Mouse (Mus musculus) liver, adult (tissue): ENCODE measurements around the gene Vps4b.

ENCODE experiments used
- GATA4 ChIP-seq: IDR thresholded peaks from 2 replicates; pipeline ENCODE4 v1.6.1; 2014; ENCODE audit warnings: mild to moderate bottlenecking, low read length; ENCODE audit not compliant: insufficient replicate concordance

The Vps4b gene

DNA sequence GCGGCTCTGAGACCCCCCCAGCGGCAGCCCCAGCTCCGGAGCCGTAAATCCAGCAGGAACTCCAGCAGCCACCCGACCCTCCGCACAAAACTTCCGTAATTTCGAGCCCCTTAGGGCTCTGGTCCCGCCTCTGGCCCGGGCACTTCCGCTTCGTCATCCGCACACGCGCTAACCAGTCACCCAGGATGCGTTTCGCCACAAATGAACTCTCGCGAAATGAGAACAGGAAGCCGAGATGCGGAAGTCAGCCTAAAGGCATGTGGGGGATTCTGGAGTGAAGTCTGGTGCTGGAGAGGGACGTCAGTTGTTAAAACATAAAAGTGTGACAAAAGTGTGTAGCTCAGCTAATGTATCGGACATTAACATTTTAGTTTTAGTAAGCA is at the start of gene Vps4b:
Gene Vps4b (minus strand): TSS at position 187 of the 383 bp plus-strand sequence.
- no peak for TF ChIP-seq GATA4

DNA sequence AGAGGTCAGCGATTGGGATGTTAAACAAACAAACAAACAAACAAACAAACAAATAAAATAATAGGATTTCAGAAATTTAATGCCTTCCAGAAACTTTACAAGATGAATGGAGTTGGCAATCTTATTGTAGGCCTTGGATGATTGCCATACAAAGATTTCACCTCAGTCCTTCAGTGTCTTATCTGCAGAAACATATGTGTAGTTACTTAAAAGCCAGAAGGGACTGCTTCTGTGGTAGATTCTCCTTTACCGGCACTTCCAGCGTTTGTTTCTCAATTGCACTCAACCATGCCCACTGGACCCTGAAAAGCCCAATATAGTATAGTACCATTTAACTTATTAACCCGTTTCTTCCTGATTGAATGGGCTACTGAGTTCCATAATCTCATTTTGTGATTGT is 32.3 kb upstream of the Vps4b start:
- TF ChIP-seq GATA4: no peak

DNA sequence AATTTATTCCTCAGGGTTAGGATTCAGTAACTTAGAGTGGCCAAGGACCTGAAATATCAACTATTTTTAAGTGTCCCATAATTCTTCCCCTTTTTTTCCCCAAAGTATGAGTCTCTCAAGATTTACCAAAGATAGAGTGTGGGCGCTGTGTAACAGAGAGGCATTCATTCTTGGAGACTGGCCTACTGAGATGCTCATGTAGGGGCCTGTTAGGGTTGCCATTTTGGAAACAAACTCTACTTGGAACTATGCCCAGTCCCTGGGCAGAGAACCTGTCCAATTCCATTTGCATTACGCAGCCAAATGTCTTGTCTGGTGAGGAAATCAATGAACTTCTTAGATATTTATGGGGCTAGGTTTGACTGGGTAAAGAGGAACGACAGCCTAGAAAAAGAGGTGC is 25.8 kb upstream of the Vps4b start:
- TF ChIP-seq GATA4: no peak

DNA sequence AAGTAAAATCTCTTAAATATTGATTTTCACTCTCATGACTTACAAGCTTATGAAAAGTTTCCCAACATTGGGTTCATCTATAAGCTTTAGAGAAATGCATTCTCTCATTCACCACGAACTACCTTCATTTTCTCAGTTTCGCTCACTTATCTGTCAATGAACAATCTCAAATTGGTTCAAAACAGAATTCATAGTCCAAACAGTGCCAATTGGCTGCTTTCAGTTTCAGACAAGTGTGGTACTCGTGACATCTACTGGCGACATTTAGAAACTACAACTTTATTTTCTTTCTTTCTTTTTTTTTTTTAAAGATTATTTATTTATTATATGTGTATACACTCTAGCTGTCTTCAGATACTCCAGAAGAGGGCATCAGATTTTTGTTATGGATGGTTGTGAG is 21.8 kb upstream of the Vps4b start:
- TF ChIP-seq GATA4: no peak

DNA sequence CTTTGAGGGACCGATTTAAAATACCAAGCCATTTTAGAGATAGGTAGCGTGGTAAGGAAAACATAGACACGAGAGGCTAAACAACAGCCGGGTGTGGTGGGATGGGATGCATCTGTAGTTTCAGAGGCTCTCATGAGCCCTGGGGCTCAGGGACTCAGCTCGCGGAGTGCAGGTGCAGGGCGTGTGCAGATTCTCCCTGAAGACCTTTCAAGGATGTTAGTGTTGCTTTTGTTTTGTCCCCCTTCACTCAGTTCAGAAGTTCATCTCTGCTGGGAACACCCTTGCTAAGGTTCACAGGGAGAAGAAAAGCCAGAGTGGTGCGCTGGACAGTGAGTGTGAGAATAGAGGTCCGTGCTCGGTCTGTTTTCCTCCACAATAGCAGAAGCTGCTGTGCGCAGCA is 20.2 kb upstream of the Vps4b start:
- TF ChIP-seq GATA4: no peak

DNA sequence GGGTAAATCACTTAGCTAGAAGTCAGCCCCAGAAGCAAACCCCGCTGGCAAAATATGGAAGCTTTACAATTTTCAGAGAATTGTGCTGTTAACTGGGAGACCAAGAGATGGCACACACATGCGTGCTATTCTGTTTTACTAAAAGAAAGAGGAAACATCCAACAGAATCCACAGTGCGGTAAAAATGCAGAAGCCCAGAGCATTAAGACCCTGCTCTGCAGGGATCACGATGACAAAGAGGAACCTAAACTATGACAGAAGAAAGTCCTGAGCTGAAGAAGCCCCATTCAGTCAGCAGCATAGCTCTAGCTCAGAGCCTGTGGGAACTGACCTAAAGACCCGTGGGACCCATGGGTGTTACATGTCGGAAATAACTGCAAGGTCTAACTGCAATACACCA is 18.7 kb upstream of the Vps4b start:
- TF ChIP-seq GATA4: no peak

DNA sequence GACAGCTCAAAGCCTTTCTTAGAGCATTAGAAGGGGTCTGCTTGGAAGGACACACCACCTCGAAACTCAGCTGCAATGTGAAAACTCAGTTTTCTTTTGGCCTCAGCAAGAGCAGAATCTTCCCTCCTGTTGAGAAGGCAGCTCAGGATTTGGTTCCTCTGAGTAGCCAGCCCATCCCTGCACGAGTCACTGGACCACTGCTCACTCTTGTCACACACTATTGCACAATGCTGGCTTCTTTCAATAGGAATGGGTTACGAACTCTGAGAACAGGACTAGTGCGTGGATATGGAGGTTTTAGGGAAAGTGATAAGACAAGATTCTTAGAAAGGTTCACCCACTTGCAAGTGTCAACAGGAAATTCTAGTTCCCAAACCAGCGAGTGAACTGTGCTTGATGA is 18.3 kb upstream of the Vps4b start:
- TF ChIP-seq GATA4: no peak

DNA sequence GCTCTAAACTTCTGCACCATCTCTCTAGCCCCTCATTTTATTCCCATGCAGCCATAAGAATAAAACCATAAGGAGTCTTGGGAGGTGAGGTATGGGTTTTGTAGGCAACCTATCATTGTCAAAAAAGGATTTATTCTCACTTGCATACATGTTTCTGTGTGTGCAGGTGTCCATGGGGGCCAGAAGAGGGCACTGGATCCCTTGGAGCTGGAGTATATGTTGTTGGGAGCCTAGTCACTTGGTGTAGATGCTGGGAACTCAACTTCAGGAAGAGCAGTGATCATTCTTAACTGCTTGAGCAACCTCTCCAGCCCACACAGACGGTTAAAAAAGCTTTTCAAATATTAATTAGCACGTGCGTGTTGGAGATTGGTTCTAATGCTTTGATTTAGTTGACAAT is 3.4 kb upstream of the Vps4b start:
- TF ChIP-seq GATA4: no peak

DNA sequence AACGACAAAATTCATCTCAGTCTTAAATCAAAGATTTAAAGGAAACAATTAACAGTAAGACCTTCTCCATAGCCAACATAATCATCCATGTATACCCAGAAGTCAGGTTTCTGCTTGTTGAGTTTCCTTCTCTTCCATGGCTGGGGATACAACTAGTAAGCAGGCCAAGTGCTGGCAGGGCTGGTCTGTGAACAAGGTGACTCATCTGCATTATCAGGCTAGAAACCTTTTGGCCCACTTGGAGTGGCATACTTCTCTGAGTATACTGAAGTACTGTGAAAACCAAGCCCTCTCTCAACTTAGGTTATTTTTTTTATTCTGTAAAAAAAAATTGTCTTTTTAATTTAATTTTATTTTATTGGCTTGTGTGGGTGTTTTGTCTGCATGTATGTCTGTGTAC is 2.9 kb upstream of the Vps4b start:
- TF ChIP-seq GATA4: no peak

DNA sequence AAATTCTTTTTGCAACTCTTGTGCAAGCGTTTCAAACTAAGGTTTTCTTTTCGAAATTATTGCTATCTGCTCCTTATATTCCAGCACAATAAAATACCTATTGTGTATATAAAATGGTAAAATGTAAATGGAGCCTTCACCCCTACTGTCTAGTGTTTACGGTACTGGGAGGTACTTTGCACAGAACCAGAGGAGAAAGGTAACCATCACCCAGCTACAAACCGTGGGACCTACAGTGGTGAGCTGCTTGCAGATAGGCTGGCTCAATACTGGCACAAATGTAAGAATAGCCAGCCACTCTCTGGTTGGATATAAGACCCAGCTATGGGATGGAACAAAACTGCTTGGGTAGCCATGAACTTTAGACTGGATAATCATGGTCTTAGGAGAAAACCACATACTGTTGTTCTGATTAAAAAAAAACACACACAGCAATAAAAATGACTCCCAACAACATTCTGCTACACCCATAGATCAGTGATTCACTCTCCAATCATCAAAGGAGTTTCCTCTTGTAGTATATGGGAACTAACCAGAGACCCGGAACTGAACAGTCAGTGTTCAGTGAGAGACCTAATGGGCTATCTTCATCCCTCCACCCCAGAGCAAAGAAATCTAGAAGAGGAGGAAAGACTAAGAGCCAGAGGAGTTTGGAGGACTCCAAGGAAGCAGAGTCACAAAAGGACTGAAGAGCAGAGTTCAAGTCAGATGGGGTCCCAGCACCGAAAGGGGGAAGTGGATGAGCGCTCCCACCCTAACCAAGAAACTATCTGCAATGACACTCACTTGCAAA is 655 bp upstream of the Vps4b start:
- TF ChIP-seq GATA4: no peak

DNA sequence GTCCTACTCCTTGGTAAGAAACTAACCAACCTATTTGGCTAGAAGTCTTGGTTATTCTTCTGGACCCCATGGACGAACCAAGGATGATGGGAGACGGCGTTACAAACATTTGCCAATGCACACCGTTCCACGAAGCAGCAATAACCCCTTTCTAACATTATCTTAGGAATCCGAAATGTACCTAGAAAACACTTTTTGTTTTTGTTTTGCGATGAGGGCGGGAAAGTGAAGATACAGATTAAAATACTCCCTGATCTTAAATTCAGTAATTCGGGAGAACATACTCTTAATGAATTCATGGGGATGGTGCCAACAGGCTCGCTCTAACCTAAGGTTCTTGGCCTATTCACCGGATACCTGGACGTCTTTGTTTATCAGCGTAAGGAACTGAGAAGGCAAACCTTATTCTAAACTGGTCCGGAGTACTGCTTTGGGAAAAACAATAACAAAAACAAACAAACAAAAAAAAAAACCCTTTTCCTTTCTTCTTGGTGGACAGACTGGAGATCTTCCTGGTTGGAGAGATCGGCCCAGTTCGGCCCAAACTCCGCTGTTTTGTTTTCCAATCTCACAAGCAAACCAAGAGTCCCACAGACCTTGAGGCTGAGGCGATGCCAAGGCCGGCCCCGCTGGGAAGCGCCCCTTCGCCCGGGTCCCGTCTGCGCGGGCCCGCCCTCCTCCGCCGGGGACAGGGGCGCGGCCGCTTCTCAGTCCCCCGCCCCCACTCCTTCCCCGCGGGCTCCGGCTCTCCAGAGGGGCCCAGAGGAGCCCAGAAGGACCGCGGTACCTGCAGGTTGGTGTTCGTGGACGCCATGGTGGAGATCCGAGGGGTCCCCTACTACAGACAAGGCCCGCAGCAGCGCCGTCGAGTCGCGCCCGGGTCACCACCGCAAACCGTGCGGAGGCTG is 640 bp downstream of the Vps4b start:
- TF ChIP-seq GATA4: no peak

DNA sequence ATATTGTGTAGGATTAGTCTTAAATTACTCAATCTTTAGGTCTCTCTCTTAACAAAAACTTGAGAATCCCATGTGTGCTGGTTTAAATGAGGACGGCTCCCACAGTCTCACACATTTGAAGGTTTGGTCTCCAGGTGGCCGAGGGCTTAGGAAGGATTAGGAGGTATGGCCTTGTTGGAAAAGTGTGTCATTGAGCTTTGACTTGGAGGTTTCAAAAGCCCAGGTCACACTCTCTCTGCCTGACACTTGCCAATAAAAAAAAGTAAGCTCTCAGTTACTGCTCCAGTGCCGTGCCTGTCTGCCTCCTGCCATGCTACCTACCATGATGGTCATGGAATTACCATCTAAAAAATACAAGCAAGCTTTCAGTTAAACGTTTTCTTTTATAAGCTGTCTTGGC is 21.6 kb downstream of the Vps4b start:
- TF ChIP-seq GATA4: no peak

DNA sequence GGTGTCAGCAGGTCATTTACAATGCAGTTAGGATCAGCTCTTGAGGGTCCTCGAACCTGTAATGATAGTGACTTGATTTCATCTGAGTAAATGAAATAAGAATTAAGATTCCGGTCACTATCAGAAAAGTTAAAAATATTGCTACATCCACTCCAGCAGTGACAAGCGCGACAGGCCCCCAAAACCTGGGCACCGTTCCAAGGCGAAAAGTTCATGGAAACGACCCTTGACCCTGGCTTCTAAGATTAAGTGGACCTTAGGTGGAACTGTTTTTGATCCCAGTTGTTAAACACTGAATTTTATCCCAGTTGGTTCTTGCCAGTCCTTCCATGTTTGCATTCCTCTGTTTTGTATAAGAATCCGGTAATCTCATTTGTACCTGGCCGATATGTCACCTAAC is 22.4 kb downstream of the Vps4b start:
- no peak for TF ChIP-seq GATA4

DNA sequence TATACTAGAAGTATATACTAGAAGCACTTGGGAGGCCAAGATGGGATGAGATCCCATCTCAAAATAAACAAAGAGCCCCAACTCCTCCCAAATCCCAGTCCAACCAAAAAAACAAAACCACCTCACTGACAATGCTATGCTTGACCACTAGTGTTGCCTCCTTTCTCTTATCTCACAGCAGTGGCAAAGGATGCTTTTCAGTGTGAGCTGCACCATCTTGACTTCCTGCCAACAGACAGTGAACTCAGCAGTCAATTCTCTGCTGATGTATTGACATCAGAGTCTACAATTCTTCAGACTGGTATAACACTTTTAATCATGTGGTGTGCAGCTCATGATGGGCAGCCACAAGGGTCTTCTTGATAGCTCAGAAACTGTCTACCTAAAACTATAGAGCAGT is 27.8 kb downstream of the Vps4b start:
- TF ChIP-seq GATA4: no peak

DNA sequence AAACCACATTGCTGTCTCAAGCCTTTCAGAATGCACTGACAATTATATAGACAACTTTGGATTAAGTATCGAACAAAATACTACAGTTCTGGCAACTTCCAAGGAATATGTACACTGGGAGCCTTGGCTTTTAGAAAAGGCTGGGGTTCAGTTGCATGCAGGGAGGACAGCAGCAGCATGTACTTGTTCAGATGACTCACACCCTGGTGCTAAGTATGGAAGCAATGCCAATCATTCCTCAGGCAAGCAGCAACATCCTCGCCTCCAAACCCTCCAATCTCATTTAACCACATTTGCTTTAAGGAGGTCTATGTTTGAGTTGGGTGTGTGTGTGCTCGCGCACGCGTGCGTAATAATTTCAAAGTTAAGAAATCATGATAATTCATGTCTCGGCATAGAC is 30.8 kb downstream of the Vps4b start:
- no peak for TF ChIP-seq GATA4

DNA sequence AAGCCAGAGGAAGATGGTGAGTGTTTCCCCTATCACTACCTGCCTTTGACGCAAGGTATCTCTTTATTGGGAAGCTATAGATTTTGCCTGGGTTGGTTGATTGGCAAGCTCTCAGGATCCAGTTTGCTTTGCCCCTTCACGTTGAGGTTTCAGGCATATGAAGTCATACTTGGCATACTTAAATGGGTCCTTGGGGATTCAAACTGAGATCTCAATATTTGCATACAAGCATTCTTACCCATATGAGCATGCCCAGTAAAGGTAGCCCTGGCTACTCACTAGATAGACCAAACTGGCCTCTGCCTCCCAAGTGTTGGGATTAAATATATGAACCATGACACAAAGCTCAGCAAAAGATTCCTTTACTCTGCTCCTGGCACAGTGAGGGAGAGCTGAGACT is 31.7 kb downstream of the Vps4b start:
- TF ChIP-seq GATA4: no peak

DNA sequence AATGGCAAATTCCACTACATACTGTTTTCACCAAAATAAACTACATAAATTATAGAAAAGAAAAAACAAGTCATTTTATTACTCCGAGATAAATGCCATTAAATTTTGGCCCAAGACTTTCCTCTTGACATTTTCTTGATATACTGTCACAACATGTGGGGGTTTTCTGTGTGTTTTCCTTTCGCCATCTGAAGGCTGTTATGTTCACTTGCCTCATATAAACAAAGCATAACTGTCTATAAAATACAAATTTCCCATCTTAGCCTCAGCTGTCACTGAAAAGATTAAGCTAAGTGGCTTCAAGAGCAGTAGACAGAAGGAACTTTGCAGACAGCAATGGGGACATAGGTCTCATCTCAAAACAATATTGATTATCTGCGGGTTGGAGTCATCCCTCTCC is 32.2 kb downstream of the Vps4b start:
- no peak for TF ChIP-seq GATA4

DNA sequence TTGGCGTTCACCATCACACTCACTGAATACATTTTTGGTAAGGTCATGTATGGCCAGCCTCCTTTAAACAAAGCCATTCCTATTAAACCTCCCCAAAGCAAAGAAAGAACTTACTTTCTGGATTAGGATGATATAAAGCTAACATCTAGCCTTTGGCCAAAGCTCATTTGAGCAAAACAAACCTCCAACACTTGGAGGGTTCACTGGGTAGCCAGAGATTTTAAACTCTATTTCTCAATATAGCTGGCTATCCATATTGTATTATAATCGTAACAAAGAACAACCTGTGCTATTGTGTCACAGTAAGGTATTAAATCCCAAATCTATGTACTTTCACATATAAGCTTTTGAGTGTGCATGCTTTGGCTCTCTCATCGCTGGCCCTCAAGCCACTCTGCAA is 35.8 kb downstream of the Vps4b start:
- no peak for TF ChIP-seq GATA4
